Mouse (Mus musculus): Measurements from ENCODE around the gene Dnah2.

GRCm38 (mm10) chr11:69490898-69491297, 58.0 kb downstream of the Dnah2 start:
- TF ChIP-seq CTCF (IDR thresholded peaks at IDR 0.05; ENCODE audit: low read depth) (no peak), EP300 (IDR thresholded peaks at IDR 0.05; ENCODE audit: low read depth) (no peak)

Data from liver, embryonic 14.5 days (tissue).